Mouse (Mus musculus): Measurements from ENCODE around the gene Ftsj1. TPM values are rescaled to one million over a fixed set of nuclear protein-coding genes. Genes with fewer than 3 reads are reported as not detected.

Ftsj1 gene
- total RNA-seq (2023): 14.7 TPM

DNA sequence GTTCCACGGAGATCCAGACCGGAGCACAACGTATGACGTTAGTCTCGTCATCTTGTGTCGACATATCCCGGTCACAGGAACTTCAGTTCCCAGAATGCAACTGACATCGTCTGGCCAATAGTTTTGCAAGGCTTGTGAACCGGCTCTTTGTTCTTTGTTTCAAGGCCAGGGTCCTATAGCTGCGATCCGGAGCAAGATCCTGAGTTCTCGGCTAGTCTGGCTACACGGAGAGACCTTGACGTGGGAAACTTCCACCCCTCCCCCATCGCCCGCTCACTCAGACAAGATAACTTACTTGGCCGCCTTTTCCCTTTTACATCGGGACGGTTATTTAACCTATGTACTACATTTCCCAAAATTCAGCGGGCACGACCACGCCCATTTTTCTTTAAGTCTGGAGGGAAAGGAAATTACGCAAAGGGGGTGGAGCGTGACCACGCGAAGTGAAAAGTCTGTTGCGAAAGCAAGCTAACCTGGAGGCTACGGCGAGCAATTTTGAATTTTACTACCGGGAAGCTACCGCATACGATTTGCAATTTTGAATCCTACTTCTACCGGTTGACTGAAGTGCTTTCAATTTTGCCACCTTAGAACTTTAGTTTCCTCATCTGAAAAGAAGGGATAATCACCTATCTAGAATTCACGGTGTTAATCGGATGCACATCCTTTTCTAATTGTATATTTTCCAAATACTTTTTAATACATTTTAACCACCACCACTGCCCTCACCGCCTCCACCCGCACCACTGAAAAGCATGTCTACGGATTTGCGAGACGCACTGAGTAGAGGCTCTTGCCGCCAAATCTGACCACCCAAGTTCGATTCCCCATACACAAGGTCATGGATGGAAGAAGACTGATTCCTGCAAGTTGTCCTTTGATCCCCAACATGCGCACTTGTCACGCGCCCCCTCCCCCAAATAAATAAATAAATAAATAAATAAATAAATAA is at the start of gene Ftsj1:
Ftsj1 (minus strand) TSS at position 73 of the 952 bp plus-strand sequence.

DNA sequence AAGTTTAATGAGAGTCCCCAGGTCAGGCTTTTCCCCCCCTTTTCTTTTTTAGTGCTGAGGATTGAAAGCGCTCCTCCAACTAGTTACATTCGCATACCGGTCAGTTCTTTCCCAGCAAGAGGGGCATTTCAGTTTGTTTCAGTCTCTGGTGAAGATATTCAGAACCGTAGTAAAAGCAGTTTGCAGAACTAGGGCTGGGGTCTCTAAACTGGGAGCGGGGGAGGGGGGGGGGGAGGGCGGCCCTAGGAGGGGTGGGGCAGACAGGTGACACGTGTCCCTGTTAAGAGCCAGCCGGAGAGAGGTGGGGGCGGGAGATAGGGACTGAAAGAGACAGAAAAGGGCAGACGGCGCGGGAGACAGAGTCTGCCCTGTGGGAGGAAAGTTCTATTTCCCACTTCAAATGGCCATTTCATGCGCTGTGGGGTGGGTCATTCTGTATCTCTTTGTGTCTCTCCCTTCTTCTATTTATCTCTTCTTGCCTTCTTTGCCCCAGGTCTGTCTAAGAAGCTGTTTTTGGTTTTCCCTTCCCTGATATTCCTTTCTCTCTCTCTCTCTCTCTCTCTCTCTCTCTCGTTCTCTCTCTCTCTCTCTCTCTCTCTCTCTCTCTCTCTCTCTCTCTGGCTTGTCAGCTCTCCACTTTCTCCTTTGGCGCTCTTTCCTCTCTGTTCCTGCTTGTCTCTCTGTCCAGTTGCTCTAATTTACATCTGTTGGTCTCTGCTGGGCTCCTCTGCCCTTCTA is 19.0 kb upstream of the Ftsj1 start, which contains the start of gene Slc38a5:
Slc38a5 (plus strand) TSS at position 51 of the 738 bp plus-strand sequence.

DNA sequence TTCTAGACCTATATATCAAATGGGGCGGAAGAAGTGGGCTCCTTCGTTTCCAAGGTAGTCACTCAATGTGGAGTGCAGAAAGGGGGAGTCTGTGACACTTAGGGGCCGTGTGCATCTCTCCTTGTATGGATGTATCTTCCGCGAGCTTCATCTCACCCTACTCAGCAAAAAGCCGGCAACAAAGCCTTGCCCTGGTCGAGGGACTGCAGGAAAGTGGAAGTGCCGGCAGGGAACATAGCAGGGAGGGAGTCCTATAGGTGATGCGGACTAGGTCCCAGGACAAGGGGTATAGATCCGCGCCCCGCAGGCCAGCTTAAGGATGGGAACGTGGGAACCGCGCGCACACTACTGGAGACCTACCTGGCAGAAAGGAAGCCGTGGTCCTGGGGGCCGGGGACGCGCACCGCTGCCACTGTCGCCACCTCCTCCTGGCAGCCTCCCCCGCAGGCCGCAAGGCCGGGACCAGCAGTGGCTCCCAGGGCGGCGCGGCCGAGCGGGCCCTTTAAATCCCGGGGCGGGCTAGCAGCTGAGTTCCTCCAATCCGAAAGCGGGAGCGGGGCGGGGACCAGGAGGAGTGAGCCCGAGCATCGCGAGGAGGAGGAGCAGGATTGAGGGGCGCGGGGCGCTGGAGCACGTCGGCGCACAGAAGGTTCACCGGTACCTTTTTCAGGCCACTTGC is 46.1 kb downstream of the Ftsj1 start, which contains the start of gene Porcn:
Porcn (minus strand) TSS at position 511 of the 679 bp plus-strand sequence.

DNA sequence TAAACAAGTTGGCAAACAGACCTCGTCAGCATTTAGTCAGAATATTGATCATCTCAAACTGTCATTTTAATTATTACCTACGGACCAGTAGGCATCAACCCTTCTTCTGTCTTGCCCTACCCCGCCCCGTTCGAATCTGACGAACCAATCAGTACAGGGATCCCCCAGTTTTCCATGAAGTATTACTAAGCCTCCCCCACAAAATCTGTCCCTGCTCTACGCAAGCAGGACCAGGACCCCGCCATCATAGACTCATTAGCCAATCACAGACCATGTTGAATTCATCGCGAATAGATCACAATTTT is 58.8 kb downstream of the Ftsj1 start, which contains the start of gene Ebp:
Ebp (minus strand) TSS at position 94 of the 305 bp plus-strand sequence.

Other genes starting within 250 kb of the Ftsj1 start
- gene Glod5, start 233.9 kb downstream of the Ftsj1 start, total RNA-seq (2023): not detected
- 27.5 TPM for gene Suv39h1, start 177.6 kb downstream of the Ftsj1 start, total RNA-seq (2023)
- gene Was, start 161.9 kb downstream of the Ftsj1 start, total RNA-seq (2023): 98.2 TPM
- gene Wdr13, start 119.5 kb downstream of the Ftsj1 start, total RNA-seq (2023): 42.6 TPM
- 573 TPM for gene Rbm3, start 106.5 kb downstream of the Ftsj1 start, total RNA-seq (2023)
- 13.6 TPM for gene Tbc1d25, start 76.2 kb downstream of the Ftsj1 start, total RNA-seq (2023)
- gene Ebp, start 58.9 kb downstream of the Ftsj1 start, total RNA-seq (2023): 30.0 TPM
- gene Porcn, start 45.9 kb downstream of the Ftsj1 start, total RNA-seq (2023): not detected
- 0.50 TPM for gene Slc38a5, start 18.7 kb upstream of the Ftsj1 start, total RNA-seq (2023)
- not detected for gene Ssxb10, start 75.0 kb upstream of the Ftsj1 start, total RNA-seq (2023)
- not detected for gene Ssxb9, start 114.6 kb upstream of the Ftsj1 start, total RNA-seq (2023)
- not detected for gene Ssxb1, start 160.9 kb upstream of the Ftsj1 start, total RNA-seq (2023)
- gene Ssxb2, start 209.3 kb upstream of the Ftsj1 start, total RNA-seq (2023): not detected